Mouse (Mus musculus): ENCODE results near the gene Gpx4.

GRCm38 (mm10) chr10:80020603-80021319 is 26.2 kb upstream of the Gpx4 start:
- TF ChIP-seq GATA1 (IDR thresholded peaks at IDR 0.05; ENCODE audit: low read length) (no peak), TAL1 (IDR thresholded peaks at IDR 0.05; ENCODE audit: low read length) (no peak)

Data from erythroblast, embryonic 14.5 days (primary cell).